Mouse (Mus musculus) limb, embryonic 15.5 days (tissue): ENCODE measurements at regions not wholly inside any gene's neighbourhood (a gene's known extent, or its start where the extent isn't known, plus 50 kb on each side); places are given as distances from the start of the nearest gene placed in this dataset.

Experiments used
- ATAC-seq: fragments of 200-750 bp; cut with Nextera tagmentation; 2 replicates; pipeline ENCODE4 v1.8.0; 2017; ENCODE audit warnings: low read depth, moderate TSS enrichment; ENCODE audit not compliant: insufficient number of reproducible peaks, low FRiP score, low TSS enrichment
- H3K27ac ChIP-seq: fragments of 300-500 bp; sonication (generic); 2 replicates; pipeline ENCODE4 v1.5.1; 2015; ENCODE audit warnings: moderate library complexity, mild to moderate bottlenecking, inconsistent platforms
- H3K27me3 ChIP-seq: fragments of 300-500 bp; sonication (generic); 2 replicates; pipeline ENCODE4 v1.6.1; 2015; ENCODE audit warnings: inconsistent platforms
- H3K36me3 ChIP-seq: fragments of 300-500 bp; sonication (generic); 2 replicates; pipeline ENCODE4 v1.6.1; 2015; ENCODE audit warnings: inconsistent platforms
- H3K4me1 ChIP-seq: fragments of 300-500 bp; sonication (generic); 2 replicates; pipeline ENCODE4 v1.6.1; 2015; ENCODE audit warnings: inconsistent platforms
- H3K4me2 ChIP-seq: fragments of 300-500 bp; sonication (generic); 2 replicates; pipeline ENCODE4 v1.6.1; 2015; ENCODE audit warnings: mild to moderate bottlenecking, inconsistent platforms
- H3K4me3 ChIP-seq: fragments of 300-500 bp; sonication (generic); 2 replicates; pipeline ENCODE4 v1.5.1; 2015; ENCODE audit warnings: mild to moderate bottlenecking, inconsistent platforms
- H3K9ac ChIP-seq: fragments of 300-500 bp; sonication (generic); 2 replicates; pipeline ENCODE4 v1.6.1; 2015; ENCODE audit warnings: inconsistent platforms
- H3K9me3 ChIP-seq: fragments of 300-500 bp; sonication (generic); 2 replicates; pipeline ENCODE4 v1.6.1; 2016; ENCODE audit warnings: inconsistent platforms
- WGBS: fragments of 180-500 bp; shearing (Covaris S2); methylation state at CpG from one replicate; pipeline ENCODE4 v1.1.7; 2015; 5-methylcytosine and 5-hydroxymethylcytosine counted together

DNA sequence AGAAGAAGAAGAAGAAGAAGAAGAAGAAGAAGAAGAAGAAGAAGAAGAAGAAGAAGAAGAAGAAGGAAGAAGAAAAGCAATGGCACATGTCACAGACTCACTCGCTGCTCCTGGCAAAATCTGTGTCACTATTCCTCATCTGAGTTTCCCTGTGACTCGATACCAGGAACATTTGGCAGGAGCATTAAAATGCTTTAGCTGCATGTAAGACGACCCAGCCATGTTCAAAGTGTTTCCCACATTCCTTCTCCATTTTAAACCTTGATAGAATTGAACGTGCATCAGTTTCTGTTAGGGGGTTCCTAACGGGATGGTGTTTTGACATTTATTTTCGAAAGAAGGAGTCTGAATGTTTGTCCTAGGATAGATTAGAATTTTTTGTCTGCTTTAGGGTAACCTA lies 51.2 kb upstream of the Pja2 start:
- no peak for ATAC-seq
- Histone ChIP-seq H3K9ac (no peak overlapping the region), H3K27ac (no peak overlapping the region), H3K27me3 (no peaks in the 10 kb centered on the region), H3K4me1 (no peaks in the 10 kb centered on the region), H3K36me3 (no peaks in the 10 kb centered on the region), H3K9me3 (no peaks in the 10 kb centered on the region), H3K4me2 (no peak overlapping the region), H3K4me3 (no peak overlapping the region)
- WGBS = 59% methylated on average over 6 of the region's 6 CpGs

- Histone ChIP-seq H3K9ac (no peak overlapping the region), H3K4me3 (no peak overlapping the region), H3K27me3 (no peaks in the 10 kb centered on the region), H3K36me3 (no peaks in the 10 kb centered on the region), H3K4me2 (no peak overlapping the region), H3K9me3 (no peaks in the 10 kb centered on the region), H3K4me1 (no peaks in the 10 kb centered on the region), H3K27ac (no peak overlapping the region)
- 86% methylated on average over 11 of the region's 11 CpGs for WGBS
- no peak for ATAC-seq
Measured at GRCm38 (mm10) chr17:64383600-64383999, 51.9 kb upstream of the Pja2 start.

DNA sequence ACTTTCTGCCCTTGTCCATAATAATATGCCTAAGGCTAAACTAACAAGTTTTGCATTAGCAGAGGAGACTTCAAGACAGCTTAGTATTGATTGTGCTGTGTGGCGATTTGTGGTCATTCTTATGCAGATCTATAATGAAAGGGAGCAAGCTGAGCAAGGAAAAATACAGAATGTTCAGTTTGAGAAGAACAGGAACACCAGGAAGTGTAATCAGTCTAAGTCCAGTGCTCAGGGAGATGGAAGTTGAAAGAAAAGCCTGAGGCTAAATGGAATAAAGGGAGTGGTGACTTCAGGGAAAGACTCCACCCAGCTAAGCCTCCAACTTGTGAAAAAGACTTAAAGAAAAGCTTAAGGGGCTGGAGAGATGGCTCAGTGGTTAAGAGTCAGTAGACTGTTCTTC lies 58.6 kb upstream of the Pja2 start:
- Histone ChIP-seq H3K4me3 (no peak overlapping the region), H3K9ac (no peak overlapping the region), H3K4me2 (no peak overlapping the region), H3K27me3 (no peaks in the 10 kb centered on the region), H3K27ac (no peak overlapping the region), H3K4me1 (no peaks in the 10 kb centered on the region), H3K9me3 (no peaks in the 10 kb centered on the region), H3K36me3 (no peaks in the 10 kb centered on the region)
- 90% methylated on average over 1 of the region's 1 CpGs for WGBS
- ATAC-seq = no peak

- Histone ChIP-seq H3K4me3 (0 out of 2 replicates have a peak overlapping the region, but pooled peaks have one; percentile 2), H3K9me3 (no peaks in the 10 kb centered on the region), H3K4me1 (no peaks in the 10 kb centered on the region), H3K9ac (no peak overlapping the region), H3K4me2 (peak overlapping the region; percentile 17; the same call in 1 of the 2 replicates), H3K36me3 (no peaks in the 10 kb centered on the region), H3K27me3 (no peaks in the 10 kb centered on the region), H3K27ac (no peak overlapping the region)
- no peak for ATAC-seq
- 28% methylated on average over 12 of the region's 12 CpGs for WGBS
Measured at GRCm38 (mm10) chr17:64397254-64397897, 65.7 kb upstream of the Pja2 start.

DNA sequence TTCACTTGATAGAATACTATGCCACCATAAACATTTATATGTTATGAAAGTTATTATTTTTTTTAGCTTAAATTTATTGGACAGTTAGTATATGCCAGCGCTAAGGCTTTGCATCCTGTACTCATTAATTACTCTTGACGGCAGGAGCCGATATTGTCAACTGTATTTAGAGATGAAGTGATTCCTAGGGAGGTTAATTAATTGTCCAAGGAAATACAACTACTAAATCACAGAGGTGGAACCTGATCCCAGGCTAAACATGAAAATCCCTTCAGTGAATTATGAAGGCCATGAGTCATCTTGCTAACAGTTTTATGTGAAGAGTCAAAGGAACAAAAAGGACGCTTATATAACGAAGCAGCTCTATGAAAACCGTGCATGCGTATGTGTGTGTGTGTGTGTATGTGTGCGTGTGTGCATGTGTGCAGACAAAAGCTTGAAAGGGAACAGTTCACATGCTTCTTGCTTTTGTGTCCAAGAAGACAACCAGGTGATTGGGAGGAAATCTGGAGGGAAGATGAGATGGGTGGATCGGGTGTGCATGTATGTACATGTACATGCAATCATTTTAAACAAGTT lies 66.5 kb upstream of the Pja2 start:
- no peaks in the 10 kb centered on the region for H3K36me3 ChIP-seq
- 43% methylated on average over 9 of the region's 9 CpGs for WGBS
- no peak overlapping the region for H3K9ac ChIP-seq
- no peak overlapping the region for H3K4me3 ChIP-seq
- no peak for ATAC-seq
- H3K9me3 ChIP-seq = no peaks in the 10 kb centered on the region
- no peaks in the 10 kb centered on the region for H3K27me3 ChIP-seq
- H3K27ac ChIP-seq = no peak overlapping the region
- no peak overlapping the region for H3K4me2 ChIP-seq
- no peaks in the 10 kb centered on the region for H3K4me1 ChIP-seq

DNA sequence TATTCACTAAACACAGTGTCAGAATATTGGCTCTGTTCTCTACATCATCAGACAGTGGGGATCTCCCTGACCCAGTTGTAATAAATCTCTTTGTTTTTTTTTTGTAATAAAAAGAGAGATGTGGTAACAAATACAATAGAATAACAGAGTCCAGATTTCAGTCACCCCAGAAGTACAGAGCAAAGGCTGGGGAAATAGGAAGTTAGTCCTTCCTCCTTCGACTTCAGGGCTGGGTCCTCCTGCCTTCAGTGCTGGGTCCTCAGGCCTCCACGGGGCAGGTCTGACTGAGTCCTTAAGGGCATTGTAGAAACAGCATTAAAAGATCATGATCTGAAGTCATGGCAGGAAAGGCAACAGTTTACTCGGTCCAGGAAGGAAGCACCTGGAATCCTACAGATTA lies 67.0 kb upstream of the Pja2 start:
- Histone ChIP-seq H3K27me3 (no peaks in the 10 kb centered on the region), H3K4me3 (no peak overlapping the region), H3K36me3 (no peaks in the 10 kb centered on the region), H3K4me2 (no peak overlapping the region), H3K27ac (no peak overlapping the region), H3K4me1 (no peaks in the 10 kb centered on the region), H3K9ac (no peak overlapping the region), H3K9me3 (no peaks in the 10 kb centered on the region)
- no peak for ATAC-seq
- WGBS = 52% methylated on average over 3 of the region's 3 CpGs

DNA sequence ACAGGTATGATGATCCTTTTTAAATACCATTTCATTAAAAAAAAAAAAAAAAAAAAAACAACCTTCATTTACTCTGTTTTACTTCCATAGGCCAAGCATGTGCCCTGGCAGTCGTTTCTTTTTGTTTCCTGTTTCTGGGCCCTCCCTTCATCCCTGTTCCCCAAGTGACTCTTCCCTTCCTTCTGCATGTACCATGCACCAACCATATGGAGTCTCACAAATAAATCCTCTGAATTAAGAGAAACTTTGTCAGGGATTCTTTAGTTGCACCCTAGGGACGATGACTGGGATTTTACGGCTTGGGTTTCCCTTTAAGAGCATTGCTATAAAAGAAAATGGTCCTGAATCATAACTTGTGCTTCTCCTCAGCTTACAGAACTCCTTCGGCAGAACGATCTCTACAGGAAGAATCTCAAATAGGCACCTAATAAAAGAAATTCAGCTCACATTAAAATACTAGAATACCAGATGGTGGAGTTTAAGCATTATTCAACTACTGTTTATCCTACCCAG lies 75.1 kb upstream of the Pja2 start:
- no peak overlapping the region; the same call in 1 of the 2 replicates for H3K27ac ChIP-seq
- no peak overlapping the region for H3K4me3 ChIP-seq
- ATAC-seq = no peak
- no peaks in the 10 kb centered on the region for H3K27me3 ChIP-seq
- H3K9ac ChIP-seq = no peak overlapping the region
- peaks cover 17% of the 10 kb centered on the region; the same call in 1 of the 2 replicates for H3K4me1 ChIP-seq
- H3K4me2 ChIP-seq = no peak overlapping the region
- H3K36me3 ChIP-seq = no peaks in the 10 kb centered on the region
- WGBS = 24% methylated on average over 5 of the region's 5 CpGs
- no peaks in the 10 kb centered on the region for H3K9me3 ChIP-seq

- H3K36me3 ChIP-seq = no peaks in the 10 kb centered on the region
- H3K27me3 ChIP-seq = no peaks in the 10 kb centered on the region
- H3K27ac ChIP-seq = peak overlapping the region; percentile 67
- no peaks in the 10 kb centered on the region for H3K9me3 ChIP-seq
- no peak overlapping the region for H3K4me3 ChIP-seq
- peak overlapping the region; percentile 34 for H3K4me2 ChIP-seq
- peak; percentile 58; the same call in 1 of the 2 replicates for ATAC-seq
- no peak overlapping the region for H3K9ac ChIP-seq
- 19% methylated on average over 13 of the region's 13 CpGs for WGBS
- H3K4me1 ChIP-seq = peaks cover 17% of the 10 kb centered on the region; the same call in 1 of the 2 replicates
Measured at GRCm38 (mm10) chr17:64407255-64408011, 75.7 kb upstream of the Pja2 start.

- no peak for ATAC-seq
- Histone ChIP-seq H3K4me1 (no peaks in the 10 kb centered on the region), H3K27ac (no peak overlapping the region), H3K9ac (no peak overlapping the region), H3K9me3 (no peaks in the 10 kb centered on the region), H3K27me3 (no peaks in the 10 kb centered on the region), H3K4me2 (no peak overlapping the region), H3K4me3 (no peak overlapping the region), H3K36me3 (no peaks in the 10 kb centered on the region)
- 79% methylated on average over 1 of the region's 1 CpGs for WGBS
Measured at GRCm38 (mm10) chr17:64425811-64426210, 94.1 kb upstream of the Pja2 start.

GRCm38 (mm10) chr17:64426536-64426935 lies 94.8 kb upstream of the Pja2 start:
- Histone ChIP-seq H3K4me1 (no peaks in the 10 kb centered on the region), H3K4me3 (no peak overlapping the region), H3K27ac (no peak overlapping the region), H3K4me2 (no peak overlapping the region), H3K9me3 (no peaks in the 10 kb centered on the region), H3K9ac (no peak overlapping the region), H3K27me3 (no peaks in the 10 kb centered on the region), H3K36me3 (no peaks in the 10 kb centered on the region)
- no peak for ATAC-seq
- WGBS = 33% methylated on average over 5 of the region's 5 CpGs

GRCm38 (mm10) chr17:64439571-64439970 lies 107.9 kb upstream of the Pja2 start:
- Histone ChIP-seq H3K27me3 (no peaks in the 10 kb centered on the region), H3K9me3 (no peaks in the 10 kb centered on the region), H3K27ac (no peak overlapping the region), H3K4me3 (no peak overlapping the region), H3K36me3 (no peaks in the 10 kb centered on the region), H3K9ac (no peak overlapping the region), H3K4me1 (no peaks in the 10 kb centered on the region), H3K4me2 (no peak overlapping the region)
- WGBS = 73% methylated on average over 1 of the region's 1 CpGs
- no peak for ATAC-seq

GRCm38 (mm10) chr17:64454736-64455135 lies 123.0 kb upstream of the Pja2 start:
- no peak overlapping the region for H3K27ac ChIP-seq
- H3K4me3 ChIP-seq = no peak overlapping the region
- H3K36me3 ChIP-seq = no peaks in the 10 kb centered on the region
- no peaks in the 10 kb centered on the region for H3K9me3 ChIP-seq
- H3K9ac ChIP-seq = no peak overlapping the region
- H3K27me3 ChIP-seq = no peaks in the 10 kb centered on the region
- no peaks in the 10 kb centered on the region for H3K4me1 ChIP-seq
- no peak overlapping the region for H3K4me2 ChIP-seq
- WGBS = 46% methylated on average over 2 of the region's 2 CpGs
- no peak for ATAC-seq
